Mouse (Mus musculus) limb, embryonic 10.5 days (tissue): Measurements from ENCODE around the gene Jmy. TPM values are rescaled to one million over a fixed set of nuclear protein-coding genes. Genes with fewer than 3 reads are reported as not detected.

ENCODE experiments used
- DNase-seq: peaks from one replicate; pipeline ENCODE4 v3.0.0-alpha.2; 2017; ENCODE audit warnings: low spot score
- H3K27ac ChIP-seq: fragments of 300-500 bp; sonication (generic); 2 replicates; pipeline ENCODE4 v1.5.1; 2016; ENCODE audit warnings: mild to moderate bottlenecking
- H3K27me3 ChIP-seq: fragments of 300-500 bp; sonication (generic); 2 replicates; pipeline ENCODE4 v1.6.1; 2016; ENCODE audit warnings: low read depth, mild to moderate bottlenecking; ENCODE audit not compliant: poor library complexity, severe bottlenecking
- H3K36me3 ChIP-seq: fragments of 300-500 bp; sonication (generic); 2 replicates; pipeline ENCODE4 v1.6.1; 2016; ENCODE audit warnings: mild to moderate bottlenecking, moderate library complexity
- H3K4me1 ChIP-seq: fragments of 300-500 bp; sonication (generic); 2 replicates; pipeline ENCODE4 v1.6.1; 2016
- H3K4me3 ChIP-seq: fragments of 300-500 bp; sonication (generic); 2 replicates; pipeline ENCODE4 v1.5.1; 2016; ENCODE audit warnings: mild to moderate bottlenecking, moderate library complexity
- H3K9me3 ChIP-seq: fragments of 300-500 bp; sonication (generic); replicated peaks from 2 replicates; pipeline ENCODE4 v1.6.1; 2016; ENCODE audit warnings: mild to moderate bottlenecking
- whole genome bisulfite sequencing: fragments of 180-500 bp; shearing (Covaris S2); methylation state at CpG from one replicate; pipeline ENCODE4 v1.1.7; 2016; 5-methylcytosine and 5-hydroxymethylcytosine counted together
- polyA plus RNA-seq: library from polyadenylated mRNA; unstranded; fragments of >200 nt; fragmentation: Nextera tagmentation; extraction: Ambion mirVana; gene quantifications from 2 replicates; pipeline ENCODE4 v1.2.1, GENCODE M21; 2016

Gene Jmy
- polyA plus RNA-seq, 1 experiment from 2014 or later = 5.7 TPM

DNA sequence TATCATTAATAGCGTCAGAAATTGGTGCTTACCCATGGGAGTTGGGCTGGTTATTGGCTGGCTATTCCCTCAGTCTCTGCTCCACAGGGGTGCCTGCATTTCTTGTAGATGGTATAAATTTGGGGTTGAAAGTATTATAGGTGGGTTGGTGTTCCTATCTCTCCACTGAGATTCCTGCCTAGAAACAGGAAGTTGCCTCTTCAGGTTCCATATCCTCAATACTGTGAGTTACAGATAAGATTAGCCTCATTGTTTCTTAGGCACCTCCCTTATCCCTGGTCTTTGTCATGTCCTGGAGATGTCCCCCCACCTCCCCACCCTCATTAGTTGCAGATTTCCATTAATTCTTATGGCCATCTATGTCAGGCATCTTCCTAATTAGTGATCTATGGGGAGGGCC is 115.1 kb downstream of the Jmy start:
- H3K27me3 ChIP-seq = no peaks in the 10 kb centered on the region
- no peaks in the 10 kb centered on the region for H3K36me3 ChIP-seq
- no peak overlapping the region for H3K4me3 ChIP-seq
- no peak overlapping the region for H3K27ac ChIP-seq
- no peak for DNase-seq
- WGBS = 91% methylated on average over 1 of the region's 1 CpGs
- H3K9me3 ChIP-seq = no peaks in the 10 kb centered on the region
- peaks cover 18% of the 10 kb centered on the region for H3K4me1 ChIP-seq

DNA sequence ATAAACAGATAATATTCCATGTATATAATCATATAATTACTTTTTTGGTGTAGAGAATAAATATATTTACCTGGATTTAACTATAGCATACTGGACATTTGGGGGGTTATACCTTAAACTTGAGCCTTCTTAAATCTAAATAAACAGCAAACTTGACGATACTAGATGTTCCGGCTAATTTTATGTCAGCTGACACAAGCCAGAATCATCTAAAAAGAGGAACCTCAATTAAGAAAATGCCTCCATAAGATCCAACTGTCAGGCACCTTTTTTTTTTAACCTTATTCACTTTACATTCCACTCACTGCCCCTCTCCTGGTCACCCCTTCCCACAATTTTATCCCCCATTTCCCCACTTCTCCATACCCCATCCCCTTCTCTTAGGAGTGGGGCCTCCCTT is 116.0 kb downstream of the Jmy start:
- no peaks in the 10 kb centered on the region for H3K9me3 ChIP-seq
- no peak for DNase-seq
- H3K27ac ChIP-seq = no peak overlapping the region
- H3K36me3 ChIP-seq = no peaks in the 10 kb centered on the region
- peaks cover 9% of the 10 kb centered on the region for H3K4me1 ChIP-seq
- H3K27me3 ChIP-seq = no peaks in the 10 kb centered on the region
- WGBS = 94% methylated on average over 2 of the region's 2 CpGs
- H3K4me3 ChIP-seq = no peak overlapping the region

DNA sequence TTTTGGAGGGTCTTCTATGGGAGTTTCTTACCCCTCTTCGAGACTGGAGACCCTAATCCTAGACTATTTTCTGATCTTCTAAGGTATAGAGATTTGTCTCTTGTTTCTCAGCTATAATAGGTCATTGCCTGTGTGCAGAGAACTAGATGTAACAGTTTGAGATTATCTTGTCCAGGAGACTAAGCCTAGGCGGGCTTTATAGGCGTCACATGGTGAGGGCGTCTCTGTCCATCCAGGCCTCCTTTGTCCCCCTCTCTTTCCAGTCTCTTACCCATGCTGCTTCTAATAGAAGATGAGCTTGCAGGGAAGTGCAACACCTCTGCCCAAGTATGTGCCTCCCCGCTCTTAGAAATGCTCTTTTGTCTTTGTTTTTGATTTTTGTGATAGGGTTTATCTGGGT is 116.5 kb downstream of the Jmy start:
- 95% methylated on average over 5 of the region's 5 CpGs for WGBS
- Histone ChIP-seq H3K4me3 (no peak overlapping the region), H3K36me3 (no peaks in the 10 kb centered on the region), H3K27me3 (no peaks in the 10 kb centered on the region), H3K9me3 (no peaks in the 10 kb centered on the region), H3K4me1 (peaks cover 6% of the 10 kb centered on the region), H3K27ac (no peak overlapping the region)
- no peak for DNase-seq

DNA sequence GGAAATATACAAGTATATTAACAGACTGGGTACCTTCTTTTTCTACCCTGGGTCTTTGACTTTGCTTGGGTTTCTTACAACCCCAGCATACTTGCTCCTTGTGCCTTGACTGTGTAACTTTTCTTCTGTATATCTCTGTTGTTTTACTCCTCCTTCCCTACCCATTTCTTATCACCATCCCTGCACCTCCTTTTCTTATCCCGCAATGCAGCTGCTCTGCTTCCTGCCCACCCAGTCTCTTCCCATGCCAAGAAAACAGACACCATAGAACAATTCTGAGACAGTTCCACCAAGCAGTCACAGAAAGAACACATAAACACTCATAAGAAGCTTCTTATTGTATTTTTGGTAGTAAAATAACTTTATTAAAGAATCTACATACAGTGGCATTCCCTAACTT is 118.3 kb downstream of the Jmy start:
- H3K36me3 ChIP-seq = no peaks in the 10 kb centered on the region
- no peak overlapping the region for H3K4me3 ChIP-seq
- H3K4me1 ChIP-seq = peaks cover 4% of the 10 kb centered on the region
- no peaks in the 10 kb centered on the region for H3K9me3 ChIP-seq
- H3K27me3 ChIP-seq = no peaks in the 10 kb centered on the region
- WGBS = 73% methylated on average over 1 of the region's 1 CpGs
- DNase-seq = no peak
- no peak overlapping the region for H3K27ac ChIP-seq

DNA sequence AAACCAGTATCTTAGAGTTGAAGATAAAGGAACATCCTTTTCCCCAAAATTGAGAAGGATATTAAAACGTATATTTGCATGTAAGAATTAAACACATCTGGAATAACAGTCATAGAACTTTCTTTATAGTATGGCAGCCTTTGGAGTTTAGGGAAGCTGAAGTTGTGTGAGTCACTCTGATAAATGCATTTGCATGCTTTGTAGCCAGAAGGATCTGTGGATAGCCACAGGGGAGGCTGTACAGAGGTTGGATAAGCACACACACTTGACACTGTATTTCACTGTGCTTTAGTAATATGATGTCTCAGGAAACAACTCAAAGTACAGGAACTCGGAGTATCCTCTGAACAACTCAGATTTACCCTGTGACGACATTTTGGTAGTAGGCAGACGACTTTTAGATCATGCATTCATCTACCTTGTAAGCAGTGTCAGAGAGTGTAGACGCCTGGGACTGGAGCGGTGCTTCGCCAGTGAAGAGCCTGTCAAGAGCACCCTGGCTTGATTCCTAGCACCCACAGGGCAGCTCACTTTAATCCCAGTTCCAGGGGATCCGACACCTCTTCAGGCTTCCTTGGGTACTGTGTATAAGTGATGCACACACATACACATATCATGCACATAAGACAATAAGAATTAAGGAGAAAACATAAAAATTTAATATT is 119.1 kb downstream of the Jmy start:
- WGBS = 89% methylated on average over 8 of the region's 8 CpGs
- H3K27ac ChIP-seq = no peak overlapping the region
- no peak for DNase-seq
- no peaks in the 10 kb centered on the region for H3K27me3 ChIP-seq
- no peaks in the 10 kb centered on the region for H3K9me3 ChIP-seq
- no peak overlapping the region for H3K4me3 ChIP-seq
- H3K4me1 ChIP-seq = peaks cover 4% of the 10 kb centered on the region
- H3K36me3 ChIP-seq = no peaks in the 10 kb centered on the region

Other genes starting within 250 kb of the Jmy start
- gene Homer1, start 200.2 kb downstream of the Jmy start, polyA plus RNA-seq = 9.2 and 9.6 TPM in 2 replicates
- not detected in 2 replicates for gene Bhmt, start 138.2 kb upstream of the Jmy start, polyA plus RNA-seq
- not detected in 2 replicates for gene Bhmt2, start 174.5 kb upstream of the Jmy start, polyA plus RNA-seq
- gene Dmgdh, start 174.6 kb upstream of the Jmy start, polyA plus RNA-seq = not detected in 2 replicates